17 mouse cellular contexts compared by ENCODE assay signal in the genomic region with DNA sequence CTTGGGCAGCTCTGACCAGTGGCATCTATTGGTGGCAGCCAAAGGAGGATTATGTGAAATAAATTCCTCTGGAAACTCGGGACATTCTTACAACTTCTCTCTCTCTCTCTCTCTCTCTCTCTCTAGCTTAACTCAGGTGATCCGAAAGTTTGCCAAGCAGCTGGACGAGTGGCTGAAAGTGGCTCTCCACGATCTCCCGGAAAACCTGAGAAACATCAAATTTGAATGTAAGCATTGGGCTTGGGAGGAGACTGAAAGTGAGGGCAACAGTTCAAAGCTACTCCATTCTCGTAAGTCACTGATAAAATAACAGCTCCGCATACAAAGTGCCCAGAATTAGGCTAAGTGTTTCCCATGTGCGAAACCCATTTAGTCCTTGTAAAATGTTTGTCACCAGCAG. TPM values are rescaled to one million over a fixed set of nuclear protein-coding genes. Genes with fewer than 3 reads are reported as not detected.
DNase-seq lines count a peak whose midpoint lies in the region; ATAC-seq and TF ChIP-seq lines count a peak whose summit lies in the region.
"Had no signal": no experiment of that assay in that cellular context is flagged by ENCODE, and none has a peak within 500 bp of the region (broad histone marks: within the 10 kb centered on the region; RNA-seq: fewer than 3 reads in every experiment).

No protein-coding gene starts in this region.

- TF ChIP-seq CTCF in heart, adult 2 months (IDR thresholded peaks at IDR 0.05), result no peak
- no peak for TF ChIP-seq CTCF in midbrain, postnatal 0 days (IDR thresholded peaks at IDR 0.05)
- no peak for TF ChIP-seq CTCF in lung, embryonic 14.5 days (IDR thresholded peaks at IDR 0.05; ENCODE audit: low read depth)

- peak overlapping the region; percentile 11 for H3K4me2 ChIP-seq in heart, embryonic 11.5 days
- H3K4me2 ChIP-seq in midbrain, postnatal 0 days (ENCODE audit: low read depth, low read length, poor library complexity, severe bottlenecking), result no peak overlapping the region
- H3K4me2 ChIP-seq in lung, embryonic 14.5 days, result no peak overlapping the region
- H3K4me2 ChIP-seq: liver, embryonic 15.5 days; stomach, embryonic 15.5 days had no signal

- intact Hi-C loops in heart, adult 2 months (cut with DNase I), result no loop called here

- no peaks in the 10 kb centered on the region for H3K36me3 ChIP-seq in heart, embryonic 11.5 days (ENCODE audit: control insufficient read depth, insufficient read depth, low read length)
- H3K36me3 ChIP-seq in heart, adult 2 months (ENCODE audit: control insufficient read depth, insufficient read depth, low read length), result no peaks in the 10 kb centered on the region
- H3K36me3 ChIP-seq in midbrain, embryonic 10.5 days, result peaks cover 90% of the 10 kb centered on the region
- no peaks in the 10 kb centered on the region for H3K36me3 ChIP-seq in midbrain, postnatal 0 days (ENCODE audit: insufficient read depth, low read length)
- H3K36me3 ChIP-seq in lung, embryonic 14.5 days (ENCODE audit: insufficient read depth), result no peaks in the 10 kb centered on the region
- H3K36me3 ChIP-seq: heart, embryonic 10.5 days; liver, embryonic 15.5 days; stomach, embryonic 15.5 days had no signal

- no peak overlapping the region for H3K4me3 ChIP-seq in heart, embryonic 11.5 days (ENCODE audit: low read depth, low read length)
- H3K4me3 ChIP-seq in heart, adult 2 months, result no peak overlapping the region
- no peak overlapping the region for H3K4me3 ChIP-seq in midbrain, embryonic 10.5 days
- H3K4me3 ChIP-seq in midbrain, postnatal 0 days (ENCODE audit: low read depth, low read length), result no peak overlapping the region
- H3K4me3 ChIP-seq in lung, embryonic 14.5 days (ENCODE audit: low read depth, low read length), result no peak overlapping the region
- H3K4me3 ChIP-seq: heart, embryonic 10.5 days; liver, embryonic 15.5 days; stomach, embryonic 15.5 days had no signal

- no peak for ATAC-seq in heart, embryonic 11.5 days (replicated peaks; ENCODE audit: insufficient number of reproducible peaks, low FRiP score, low TSS enrichment)
- no peak for ATAC-seq in midbrain, postnatal 0 days (ENCODE audit: low FRiP score)
- 0 out of 2 replicates have a peak, but pooled peaks have one; percentile 17 for ATAC-seq in lung, embryonic 14.5 days (ENCODE audit: insufficient read depth)

- no peaks in the 10 kb centered on the region for H3K79me2 ChIP-seq in heart, adult 2 months (replicated peaks; ENCODE audit: control insufficient read depth, insufficient read depth, low read length)

- H3K9ac ChIP-seq in heart, embryonic 11.5 days (ENCODE audit: low read depth, low read length), result no peak overlapping the region
- no peak overlapping the region for H3K9ac ChIP-seq in heart, adult 2 months (ENCODE audit: low read depth, low read length)
- H3K9ac ChIP-seq in midbrain, postnatal 0 days (replicated peaks; ENCODE audit: low read length, poor library complexity, severe bottlenecking), result no peak overlapping the region
- H3K9ac ChIP-seq in lung, embryonic 14.5 days, result no peak overlapping the region
- H3K9ac ChIP-seq: liver, embryonic 15.5 days; stomach, embryonic 15.5 days had no signal

- no peak overlapping the region for H3K27ac ChIP-seq in heart, embryonic 11.5 days (ENCODE audit: low read depth, low read length)
- no peak overlapping the region for H3K27ac ChIP-seq in heart, adult 2 months
- H3K27ac ChIP-seq in midbrain, embryonic 10.5 days (replicated peaks), result peak overlapping the region; percentile 79
- no peak overlapping the region for H3K27ac ChIP-seq in midbrain, postnatal 0 days (ENCODE audit: low read depth, low read length)
- H3K27ac ChIP-seq in lung, embryonic 14.5 days (ENCODE audit: low read depth), result no peak overlapping the region
- H3K27ac ChIP-seq: heart, embryonic 10.5 days; liver, embryonic 15.5 days; stomach, embryonic 15.5 days had no signal

- WGBS in heart, embryonic 11.5 days (ENCODE audit: insufficient replicate concordance), result 36% methylated on average over 8 of the region's 8 CpGs
- WGBS in heart, adult 2 months, result 51% methylated on average over 8 of the region's 8 CpGs
- 47% methylated on average over 8 of the region's 8 CpGs for WGBS in midbrain, embryonic 10.5 days
- WGBS in midbrain, postnatal 0 days, result 47% methylated on average over 8 of the region's 8 CpGs
- WGBS in lung, embryonic 14.5 days, result 46% methylated on average over 8 of the region's 8 CpGs

- DNase-seq in heart, adult 2 months, result no peak
- DNase-seq in midbrain, embryonic 10.5 days (ENCODE audit: low spot score), result peak; percentile 17
- DNase-seq in midbrain, postnatal 0 days (ENCODE audit: low spot score), result no peak
- DNase-seq in lung, embryonic 14.5 days, result peak; percentile 52
- DNase-seq in lung, postnatal 4 days, result peak; percentile 46 to 78
- no peak for DNase-seq in layer of hippocampus, adult 18-20 months (ENCODE audit: low spot score in 2 of 2)
- no peak for DNase-seq in layer of hippocampus, postnatal 14 days (ENCODE audit: low spot score in 2 of 2)
- DNase-seq: adrenal gland, postnatal 10 days; cerebellum, adult 11-12 months; cerebellum, postnatal 25 days; gastrocnemius, postnatal 10 days; kidney, adult 18-20 months; kidney, postnatal 10 days had no signal

- no peak for TF ChIP-seq POLR2A in heart, adult 2 months (IDR thresholded peaks at IDR 0.05; ENCODE audit: insufficient read depth, low read depth, low read length)

- peaks cover 44% of the 10 kb centered on the region for H3K27me3 ChIP-seq in heart, embryonic 11.5 days (ENCODE audit: control insufficient read depth, insufficient read depth, low read length)
- no peaks in the 10 kb centered on the region for H3K27me3 ChIP-seq in heart, adult 2 months (ENCODE audit: control insufficient read depth, insufficient read depth, low read length)
- no peaks in the 10 kb centered on the region for H3K27me3 ChIP-seq in midbrain, embryonic 10.5 days (ENCODE audit: low read depth, poor library complexity, severe bottlenecking)
- H3K27me3 ChIP-seq in midbrain, postnatal 0 days (ENCODE audit: insufficient read depth, low read length), result no peaks in the 10 kb centered on the region
- H3K27me3 ChIP-seq in lung, embryonic 14.5 days (ENCODE audit: insufficient read depth, low read length), result no peaks in the 10 kb centered on the region
- H3K27me3 ChIP-seq: stomach, embryonic 15.5 days had no signal

- no peaks in the 10 kb centered on the region for H3K9me3 ChIP-seq in heart, embryonic 11.5 days (replicated peaks; ENCODE audit: control insufficient read depth, low read length)
- no peaks in the 10 kb centered on the region for H3K9me3 ChIP-seq in midbrain, embryonic 10.5 days (replicated peaks)
- no peaks in the 10 kb centered on the region for H3K9me3 ChIP-seq in midbrain, postnatal 0 days (ENCODE audit: low read length)
- H3K9me3 ChIP-seq in lung, embryonic 14.5 days (ENCODE audit: low read depth, low read length), result no peaks in the 10 kb centered on the region
- H3K9me3 ChIP-seq: heart, embryonic 10.5 days; liver, embryonic 15.5 days; stomach, embryonic 15.5 days had no signal

- no peaks in the 10 kb centered on the region for H3K4me1 ChIP-seq in heart, embryonic 11.5 days (ENCODE audit: control insufficient read depth, insufficient read depth, low read length)
- no peaks in the 10 kb centered on the region for H3K4me1 ChIP-seq in heart, adult 2 months (ENCODE audit: control insufficient read depth, insufficient read depth, low read length)
- peaks cover 55% of the 10 kb centered on the region for H3K4me1 ChIP-seq in midbrain, embryonic 10.5 days
- no peaks in the 10 kb centered on the region for H3K4me1 ChIP-seq in midbrain, postnatal 0 days (ENCODE audit: insufficient read depth, low read length)
- no peaks in the 10 kb centered on the region for H3K4me1 ChIP-seq in lung, embryonic 14.5 days (ENCODE audit: insufficient read depth)
- H3K4me1 ChIP-seq: stomach, embryonic 15.5 days had no signal

- no peak for TF ChIP-seq EP300 in heart, adult 2 months (IDR thresholded peaks at IDR 0.05; ENCODE audit: insufficient read depth, low read depth, low read length)

RNA-seq across cellular contexts. Expression of gene Ric8b, which starts 59.0 kb away (rescaled TPM):
- 17.1 and 18.9 TPM in 2 replicates for polyA plus RNA-seq in heart, embryonic 11.5 days (2014; fragmentation: Nextera tagmentation; extraction: Ambion mirVana)
- 10 to 100 TPM; 36.5 to 42.1 TPM for total RNA-seq in heart, adult 2 months (2021)
- polyA plus RNA-seq in heart, adult 2 months (2012; rRNA removed), result 20.5 and 34.6 TPM in 2 replicates
- 28.7 and 30.3 TPM in 2 replicates for polyA plus RNA-seq in midbrain, embryonic 10.5 days (2016; fragmentation: Nextera tagmentation; extraction: Ambion mirVana)
- 48.4 and 61.2 TPM in 2 replicates for total RNA-seq in midbrain, postnatal 0 days (2014; rRNA removed)
- 34.5 and 34.8 TPM in 2 replicates for polyA plus RNA-seq in midbrain, postnatal 0 days (2015; fragmentation: Nextera tagmentation; extraction: Ambion mirVana)
- polyA plus RNA-seq in lung, embryonic 14.5 days (2014; fragmentation: Nextera tagmentation; extraction: Ambion mirVana), result 17.5 and 18.6 TPM in 2 replicates
- 10 to 100 TPM; 44.9 to 45.8 TPM for total RNA-seq in layer of hippocampus, adult 18-20 months (2021)
- total RNA-seq in layer of hippocampus, postnatal 14 days (2021), result 10 to 100 TPM; 31.9 to 32.4 TPM

Comparison
In these comparisons a context has a peak if more than half of its experiments do, and no peak if none do; other contexts are left out.
1. DNase-seq: peak in midbrain, embryonic 10.5 days (single experiment), lung, embryonic 14.5 days (single experiment) and lung, postnatal 4 days (2 of 2); none in heart, adult 2 months (0 of 2), midbrain, postnatal 0 days (single experiment), layer of hippocampus, adult 18-20 months (0 of 2) and layer of hippocampus, postnatal 14 days (0 of 2).